Mouse (Mus musculus): ENCODE results near the gene Gm49721. TPM values are rescaled to one million over a fixed set of nuclear protein-coding genes. Genes with fewer than 3 reads are reported as not detected.

The Gm49721 gene
- polyA plus RNA-seq (2012; rRNA removed; ENCODE audit: low replicate concordance) = 0.11 and 1.5 TPM in 2 replicates

GRCm38 (mm10) chr17:6978287-6979248 is at the start of gene Gm49721:
Gene Gm49721 (plus strand): TSS chr17:6978904.

GRCm38 (mm10) chr17:6947984-6948768 is 30.5 kb upstream of the Gm49721 start, which contains the start of gene Rsph3b:
Gene Rsph3b (minus strand): TSS chr17:6948682.

GRCm38 (mm10) chr17:6960776-6961175 is 17.9 kb upstream of the Gm49721 start, which contains the start of gene Tagap1:
Gene Tagap1 (minus strand): TSS chr17:6961156.

GRCm38 (mm10) chr17:6970334-6970733 is 8.4 kb upstream of the Gm49721 start, which contains the start of gene Rnaset2b:
Gene Rnaset2b (plus strand): TSS chr17:6970634.

GRCm38 (mm10) chr17:7025257-7025656 is 46.6 kb downstream of the Gm49721 start, which contains the start of gene Gm1604a:
Gene Gm1604a (plus strand): TSS chr17:7025568.

Other genes starting within 250 kb of the Gm49721 start
- 27.0 and 42.3 TPM in 2 replicates for gene Ezr, start 196.1 kb upstream of the Gm49721 start, polyA plus RNA-seq (2012; rRNA removed; ENCODE audit: low replicate concordance)
- gene Rsph3b, start 30.2 kb upstream of the Gm49721 start, polyA plus RNA-seq (2012; rRNA removed; ENCODE audit: low replicate concordance) = 26.2 and 40.4 TPM in 2 replicates
- gene Tagap1, start 17.7 kb upstream of the Gm49721 start, polyA plus RNA-seq (2012; rRNA removed; ENCODE audit: low replicate concordance) = 9.5 and 22.0 TPM in 2 replicates
- 49.4 and 132 TPM in 2 replicates for gene Rnaset2b, start 8.3 kb upstream of the Gm49721 start, polyA plus RNA-seq (2012; rRNA removed; ENCODE audit: low replicate concordance)
- not detected in 2 replicates for gene Gm1604a, start 46.7 kb downstream of the Gm49721 start, polyA plus RNA-seq (2012; rRNA removed; ENCODE audit: low replicate concordance)
- 6.1 and 27.0 TPM in 2 replicates for gene Rps6ka2, start 191.2 kb downstream of the Gm49721 start, polyA plus RNA-seq (2012; rRNA removed; ENCODE audit: low replicate concordance)